Mouse (Mus musculus) midbrain, embryonic 16.5 days (tissue): Measurements from ENCODE around the gene Mars2. TPM values are rescaled to one million over a fixed set of nuclear protein-coding genes. Genes with fewer than 3 reads are reported as not detected.

ENCODE experiments used
- ATAC-seq: fragments of 200-750 bp; cut with Nextera tagmentation; 2 replicates; pipeline ENCODE4 v1.8.0; 2017; ENCODE audit warnings: moderate TSS enrichment
- H3K27ac ChIP-seq: fragments of 300-500 bp; sonication (generic); 2 replicates; pipeline ENCODE4 v1.5.1; 2014; ENCODE audit warnings: mild to moderate bottlenecking, low read length, mixed read lengths
- H3K27me3 ChIP-seq: fragments of 300-500 bp; sonication (generic); 2 replicates; pipeline ENCODE4 v1.6.1; 2014; ENCODE audit warnings: low read depth, low read length, mixed read lengths; ENCODE audit not compliant: control insufficient read depth, insufficient read depth
- H3K36me3 ChIP-seq: fragments of 300-500 bp; sonication (generic); 2 replicates; pipeline ENCODE4 v1.6.1; 2014; ENCODE audit warnings: mild to moderate bottlenecking, low read length, moderate library complexity, mixed read lengths; ENCODE audit not compliant: control insufficient read depth, insufficient read depth
- H3K4me1 ChIP-seq: fragments of 300-500 bp; sonication (generic); 2 replicates; pipeline ENCODE4 v1.6.1; 2014; ENCODE audit warnings: mild to moderate bottlenecking, low read length, mixed read lengths; ENCODE audit not compliant: control insufficient read depth, insufficient read depth
- H3K4me2 ChIP-seq: fragments of 300-500 bp; sonication (generic); 2 replicates; pipeline ENCODE4 v1.6.1; 2014; ENCODE audit warnings: mild to moderate bottlenecking, low read length, mixed read lengths
- H3K4me3 ChIP-seq: fragments of 300-500 bp; sonication (generic); 2 replicates; pipeline ENCODE4 v1.5.1; 2014; ENCODE audit warnings: low read depth, mild to moderate bottlenecking, low read length, moderate library complexity, mixed read lengths
- H3K9ac ChIP-seq: fragments of 300-500 bp; sonication (generic); 2 replicates; pipeline ENCODE4 v1.6.1; 2014; ENCODE audit warnings: low read depth, low read length, mixed read lengths
- H3K9me3 ChIP-seq: fragments of 300-500 bp; sonication (generic); replicated peaks from 2 replicates; pipeline ENCODE4 v1.6.1; 2014; ENCODE audit warnings: mild to moderate bottlenecking, low read length, mixed read lengths; ENCODE audit not compliant: control insufficient read depth, poor library complexity, severe bottlenecking
- WGBS: fragments of 180-500 bp; shearing (Covaris S2); extraction: QIAGEN DNeasy Blood & Tissue Kit; methylation state at CpG from one replicate; pipeline ENCODE4 v1.1.7; 2014; 5-methylcytosine and 5-hydroxymethylcytosine counted together
- polyA plus RNA-seq: library from polyadenylated mRNA; unstranded; fragments of >200 nt; fragmentation: Nextera tagmentation; extraction: Ambion mirVana; gene quantifications from 2 replicates; pipeline ENCODE4 v1.2.1, GENCODE M21; 2015

Mars2 gene
- polyA plus RNA-seq, 1 experiment from 2014 or later: 3.7 TPM

- Histone ChIP-seq H3K36me3 (no peaks in the 10 kb centered on the region), H3K4me1 (no peaks in the 10 kb centered on the region), H3K9me3 (no peaks in the 10 kb centered on the region), H3K4me2 (no peak overlapping the region), H3K4me3 (no peak overlapping the region), H3K27me3 (no peaks in the 10 kb centered on the region), H3K27ac (no peak overlapping the region; the same call in 1 of the 2 replicates), H3K9ac (no peak overlapping the region)
- WGBS: 48% methylated on average over 18 of the region's 18 CpGs
- peak; percentile 52; the same call in 1 of the 2 replicates for ATAC-seq
Observed at GRCm38 (mm10) chr1:55201850-55202752, 34.9 kb upstream of the Mars2 start.

DNA sequence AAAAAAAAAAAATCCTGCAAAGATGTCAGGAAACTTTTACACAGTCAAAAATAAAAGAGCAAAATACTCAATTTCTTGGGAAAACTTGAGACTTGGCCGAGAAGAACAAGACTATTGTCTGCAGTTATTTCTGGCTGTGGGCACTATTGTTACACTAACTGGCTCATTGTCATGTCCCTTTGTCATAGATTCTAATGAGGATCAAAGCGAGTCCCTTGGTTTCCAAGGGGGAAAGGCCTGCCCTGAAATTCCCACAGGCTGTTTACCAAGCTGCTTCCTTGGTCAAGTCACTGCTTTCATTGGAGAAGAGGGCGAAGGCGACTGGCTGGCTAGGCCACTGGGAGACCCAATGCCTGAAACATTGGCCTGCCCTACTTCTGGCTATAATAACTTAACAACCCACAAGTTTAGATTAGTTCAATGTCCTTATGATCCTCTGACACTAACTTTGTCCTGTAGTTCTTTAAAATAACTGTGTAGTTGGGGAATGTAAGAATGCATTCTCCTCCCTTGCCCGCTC lies 31.1 kb upstream of the Mars2 start:
- no peaks in the 10 kb centered on the region for H3K4me1 ChIP-seq
- no peaks in the 10 kb centered on the region for H3K36me3 ChIP-seq
- H3K9ac ChIP-seq: no peak overlapping the region
- ATAC-seq: no peak
- no peaks in the 10 kb centered on the region for H3K27me3 ChIP-seq
- H3K9me3 ChIP-seq: no peaks in the 10 kb centered on the region
- no peak overlapping the region for H3K4me2 ChIP-seq
- H3K4me3 ChIP-seq: no peak overlapping the region
- 28% methylated on average over 5 of the region's 5 CpGs for WGBS
- no peak overlapping the region for H3K27ac ChIP-seq

GRCm38 (mm10) chr1:55207561-55207960 lies 29.4 kb upstream of the Mars2 start:
- Histone ChIP-seq H3K4me2 (no peak overlapping the region), H3K27ac (no peak overlapping the region), H3K36me3 (no peaks in the 10 kb centered on the region), H3K27me3 (no peaks in the 10 kb centered on the region), H3K9me3 (no peaks in the 10 kb centered on the region), H3K4me1 (no peaks in the 10 kb centered on the region), H3K4me3 (no peak overlapping the region), H3K9ac (no peak overlapping the region)
- ATAC-seq: no peak
- 88% methylated on average over 6 of the region's 6 CpGs for WGBS

GRCm38 (mm10) chr1:55208500-55209140 lies 28.4 kb upstream of the Mars2 start:
- Histone ChIP-seq H3K9ac (no peak overlapping the region), H3K4me3 (no peak overlapping the region), H3K9me3 (no peaks in the 10 kb centered on the region), H3K4me2 (no peak overlapping the region), H3K36me3 (no peaks in the 10 kb centered on the region), H3K27ac (no peak overlapping the region), H3K4me1 (no peaks in the 10 kb centered on the region), H3K27me3 (no peaks in the 10 kb centered on the region)
- ATAC-seq: no peak
- WGBS: 79% methylated on average over 5 of the region's 5 CpGs

DNA sequence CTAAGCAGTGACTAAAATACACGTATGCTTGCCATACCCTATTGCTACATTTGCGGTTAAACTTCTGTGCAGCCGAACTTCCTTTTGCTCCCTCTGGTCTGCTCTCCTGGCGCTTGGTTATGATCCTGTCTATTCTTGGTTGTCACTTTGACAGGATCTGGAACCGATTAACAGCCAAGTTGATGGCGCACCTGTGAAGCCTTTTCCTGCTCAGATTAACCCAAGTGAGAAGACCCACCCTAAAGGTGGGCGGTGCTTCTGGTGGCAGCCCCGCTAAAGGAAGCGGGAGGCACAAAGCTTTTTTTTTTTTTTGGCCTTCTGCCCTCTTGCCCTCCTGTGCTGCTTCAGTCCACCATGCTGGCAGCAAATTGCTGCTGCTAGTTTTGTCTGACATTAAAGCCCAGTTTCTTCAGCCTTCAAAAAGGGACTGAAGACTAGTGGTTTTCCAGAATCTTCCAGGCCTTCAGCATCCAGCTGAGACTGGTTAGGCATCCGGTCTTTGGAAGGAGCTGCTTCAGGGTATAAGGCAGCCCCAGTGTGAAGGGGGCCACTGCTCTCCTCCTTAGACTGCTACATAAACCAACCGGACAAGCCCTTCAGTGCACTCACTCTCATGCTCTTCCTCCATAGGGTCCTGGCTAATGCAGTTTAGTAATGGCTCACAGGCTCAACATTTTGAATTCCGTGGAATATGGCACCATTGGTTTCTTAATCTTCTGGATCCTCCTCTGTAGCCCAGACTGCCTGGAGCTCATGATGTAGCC lies 26.6 kb upstream of the Mars2 start:
- Histone ChIP-seq H3K4me1 (no peaks in the 10 kb centered on the region), H3K4me2 (no peak overlapping the region), H3K36me3 (no peaks in the 10 kb centered on the region), H3K9ac (no peak overlapping the region), H3K4me3 (no peak overlapping the region), H3K27ac (no peak overlapping the region), H3K27me3 (no peaks in the 10 kb centered on the region), H3K9me3 (no peaks in the 10 kb centered on the region)
- ATAC-seq: no peak
- WGBS: 53% methylated on average over 12 of the region's 12 CpGs

- Histone ChIP-seq H3K36me3 (no peaks in the 10 kb centered on the region), H3K27ac (no peak overlapping the region), H3K9me3 (no peaks in the 10 kb centered on the region), H3K9ac (no peak overlapping the region), H3K4me3 (no peak overlapping the region), H3K4me1 (no peaks in the 10 kb centered on the region), H3K4me2 (no peak overlapping the region), H3K27me3 (no peaks in the 10 kb centered on the region)
- WGBS: 76% methylated on average over 8 of the region's 8 CpGs
- ATAC-seq: no peak
Observed at GRCm38 (mm10) chr1:55211081-55211480, 25.9 kb upstream of the Mars2 start.

- H3K27ac ChIP-seq: no peak overlapping the region
- no peak for ATAC-seq
- no peaks in the 10 kb centered on the region for H3K9me3 ChIP-seq
- H3K4me2 ChIP-seq: no peak overlapping the region
- no peaks in the 10 kb centered on the region for H3K27me3 ChIP-seq
- H3K36me3 ChIP-seq: no peaks in the 10 kb centered on the region
- WGBS: 83% methylated on average over 4 of the region's 4 CpGs
- no peak overlapping the region for H3K9ac ChIP-seq
- no peaks in the 10 kb centered on the region for H3K4me1 ChIP-seq
- H3K4me3 ChIP-seq: no peak overlapping the region
Observed at GRCm38 (mm10) chr1:55212771-55213170, 24.2 kb upstream of the Mars2 start.

- H3K27me3 ChIP-seq: no peaks in the 10 kb centered on the region
- H3K27ac ChIP-seq: no peak overlapping the region
- no peaks in the 10 kb centered on the region for H3K4me1 ChIP-seq
- no peak overlapping the region for H3K4me3 ChIP-seq
- H3K9ac ChIP-seq: no peak overlapping the region
- H3K4me2 ChIP-seq: no peak overlapping the region
- 79% methylated on average over 6 of the region's 6 CpGs for WGBS
- H3K36me3 ChIP-seq: no peaks in the 10 kb centered on the region
- no peak for ATAC-seq
- H3K9me3 ChIP-seq: no peaks in the 10 kb centered on the region
Observed at GRCm38 (mm10) chr1:55213475-55213874, 23.5 kb upstream of the Mars2 start.
